ENCODE assay signal across 16 mouse cellular contexts in genomic region chr2:16374288-16374687, GRCm38 (mm10).
"Had no signal": no experiment of that assay in that cellular context is flagged by ENCODE, and none has a peak within 500 bp of the region (broad histone marks: within the 10 kb centered on the region; RNA-seq: fewer than 3 reads in every experiment).

No protein-coding gene starts in this region.

- DNase-seq: kidney, postnatal 36 days; layer of hippocampus, adult 9-11 months; layer of hippocampus, postnatal 36 days; lung, adult 2 months; lung, postnatal 4 days; midbrain, embryonic 14.5 days; thymus, postnatal 14 days had no signal

- H3K4me1 ChIP-seq: kidney, embryonic 15.5 days; limb, embryonic 12.5 days; midbrain, embryonic 10.5 days; neural tube, embryonic 15.5 days had no signal

- H3K4me3 ChIP-seq: kidney, embryonic 15.5 days; limb, embryonic 12.5 days; midbrain, embryonic 10.5 days; myocyte; neural tube, embryonic 15.5 days had no signal

- H3K27me3 ChIP-seq: kidney, embryonic 15.5 days; limb, embryonic 12.5 days; neural tube, embryonic 15.5 days had no signal

- H3K4me2 ChIP-seq: kidney, embryonic 15.5 days; limb, embryonic 12.5 days; neural tube, embryonic 15.5 days had no signal

- H3K27ac ChIP-seq: kidney, embryonic 15.5 days; limb, embryonic 12.5 days; liver, embryonic 14.5 days; midbrain, embryonic 10.5 days; neural tube, embryonic 15.5 days; stomach, postnatal 0 days had no signal

- H3K9ac ChIP-seq: kidney, embryonic 15.5 days; limb, embryonic 12.5 days; liver, embryonic 14.5 days; neural tube, embryonic 15.5 days had no signal

- ATAC-seq: intestine, embryonic 16.5 days; lung, postnatal 0 days had no signal

- H3K36me3 ChIP-seq: kidney, embryonic 15.5 days; limb, embryonic 12.5 days; midbrain, embryonic 10.5 days; neural tube, embryonic 15.5 days had no signal

- H3K9me3 ChIP-seq: kidney, embryonic 15.5 days; limb, embryonic 12.5 days; midbrain, embryonic 10.5 days; neural tube, embryonic 15.5 days had no signal
